Mouse (Mus musculus): Measurements from ENCODE around the gene Gm136.

GRCm38 (mm10) chr4:34756163-34756562 is at the start of gene Gm136:
- no peak for TF ChIP-seq GATA1 (IDR thresholded peaks at IDR 0.05; ENCODE audit: borderline replicate concordance, low read length)
- no peak for TF ChIP-seq FLI1 (IDR thresholded peaks at IDR 0.05; ENCODE audit: low read length)

Measured in megakaryocyte, embryonic 14.5 days (primary cell).